10 mouse cellular contexts compared by ENCODE assay signal in the genomic region with DNA sequence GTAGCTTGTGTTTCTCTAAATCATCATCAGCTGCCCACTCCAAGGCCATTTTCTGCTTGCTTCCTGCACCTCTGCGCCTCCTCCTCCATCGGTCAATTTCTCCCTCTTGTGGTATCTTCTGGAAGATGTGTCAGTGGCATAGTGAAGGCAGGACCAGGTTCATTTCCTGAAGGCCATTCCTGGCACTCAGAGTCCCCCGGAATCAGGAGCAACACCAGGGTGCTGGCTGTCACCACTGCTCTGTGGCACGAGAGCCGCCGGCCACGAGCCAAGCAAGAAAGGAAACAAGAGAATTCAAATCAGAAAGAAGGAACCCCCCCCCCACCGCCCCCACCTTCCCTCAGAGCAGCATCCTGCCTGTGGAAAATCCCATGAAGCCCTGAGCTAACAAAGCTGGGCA. TPM values are rescaled to one million over a fixed set of nuclear protein-coding genes. Genes with fewer than 3 reads are reported as not detected.
DNase-seq lines count a peak whose midpoint lies in the region; ATAC-seq and TF ChIP-seq lines count a peak whose summit lies in the region.
"Had no signal": no experiment of that assay in that cellular context is flagged by ENCODE, and none has a peak within 500 bp of the region (broad histone marks: within the 10 kb centered on the region; RNA-seq: fewer than 3 reads in every experiment).

No protein-coding gene starts in this region.

- no peak for ATAC-seq in lung, postnatal 0 days
- ATAC-seq in heart, embryonic 15.5 days (replicated peaks; ENCODE audit: insufficient number of reproducible peaks, insufficient read depth, low FRiP score, low read depth), result no peak
- ATAC-seq: forebrain, embryonic 13.5 days had no signal

- WGBS in lung, postnatal 0 days, result 54% methylated on average over 8 of the region's 8 CpGs
- 44% methylated on average over 8 of the region's 8 CpGs for WGBS in lung, adult 2 months
- 48% methylated on average over 8 of the region's 8 CpGs for WGBS in heart, embryonic 15.5 days

- peaks cover 4% of the 10 kb centered on the region; the same call in 1 of the 2 replicates for H3K4me1 ChIP-seq in lung, postnatal 0 days (ENCODE audit: insufficient read depth, low read depth, low read length)
- no peaks in the 10 kb centered on the region for H3K4me1 ChIP-seq in lung, adult 2 months (ENCODE audit: control insufficient read depth, insufficient read depth, low read length)
- H3K4me1 ChIP-seq in heart, embryonic 15.5 days (replicated peaks), result peaks cover 30% of the 10 kb centered on the region

- TF ChIP-seq CTCF in lung, postnatal 0 days (IDR thresholded peaks at IDR 0.05), result peak; percentile 40
- no peak for TF ChIP-seq CTCF in lung, adult 2 months (IDR thresholded peaks at IDR 0.05; ENCODE audit: insufficient read depth, low read length)

- H3K36me3 ChIP-seq in lung, postnatal 0 days (ENCODE audit: insufficient read depth, low read length), result no peaks in the 10 kb centered on the region
- no peaks in the 10 kb centered on the region for H3K36me3 ChIP-seq in heart, embryonic 15.5 days
- H3K36me3 ChIP-seq: lung, embryonic 15.5 days had no signal

- H3K4me2 ChIP-seq in lung, postnatal 0 days (replicated peaks; ENCODE audit: low read depth, low read length), result no peak overlapping the region
- H3K4me2 ChIP-seq in heart, embryonic 15.5 days, result no peak overlapping the region
- H3K4me2 ChIP-seq: forebrain, embryonic 13.5 days; lung, embryonic 15.5 days had no signal

- H3K4me3 ChIP-seq in lung, postnatal 0 days (ENCODE audit: low read depth, low read length), result no peak overlapping the region
- H3K4me3 ChIP-seq in lung, adult 2 months (replicated peaks; ENCODE audit: extremely low read depth, low read depth, low read length), result no peak overlapping the region
- no peak overlapping the region for H3K4me3 ChIP-seq in heart, embryonic 15.5 days
- H3K4me3 ChIP-seq: forebrain, embryonic 13.5 days; lung, embryonic 15.5 days had no signal

- no peak overlapping the region for H3K9ac ChIP-seq in lung, postnatal 0 days (replicated peaks; ENCODE audit: low read depth)
- H3K9ac ChIP-seq in heart, embryonic 15.5 days, result no peak overlapping the region
- H3K9ac ChIP-seq: forebrain, embryonic 13.5 days; lung, embryonic 15.5 days had no signal

- no peak for TF ChIP-seq POLR2A in lung, adult 2 months (IDR thresholded peaks at IDR 0.05; ENCODE audit: borderline replicate concordance, extremely low read depth, low read depth, low read length)

- no peak overlapping the region for H3K27ac ChIP-seq in lung, postnatal 0 days (ENCODE audit: low read length)
- peak overlapping the region; percentile 70 for H3K27ac ChIP-seq in heart, embryonic 15.5 days
- H3K27ac ChIP-seq: lung, embryonic 15.5 days had no signal

- no peaks in the 10 kb centered on the region for H3K9me3 ChIP-seq in lung, postnatal 0 days (ENCODE audit: low read length)
- no peaks in the 10 kb centered on the region for H3K9me3 ChIP-seq in heart, embryonic 15.5 days (replicated peaks)
- H3K9me3 ChIP-seq: forebrain, embryonic 13.5 days; lung, embryonic 15.5 days had no signal

- peak; percentile 61 to 73 for DNase-seq in cerebellum, postnatal 10 days
- no peak for DNase-seq in cerebellum, adult 11-12 months
- no peak for DNase-seq in lung, postnatal 0 days (ENCODE audit: low spot score)
- DNase-seq in lung, adult 2 months, result no peak
- peak; percentile 41 to 59 for DNase-seq in kidney, postnatal 4 days
- no peak for DNase-seq in natural killer cell, adult 2 months (ENCODE audit: low spot score in 2 of 2)
- no peak for DNase-seq in neural tube, embryonic 10.5 days (ENCODE audit: extremely low spot score, low spot score)

- no peak for TF ChIP-seq EP300 in lung, postnatal 0 days (IDR thresholded peaks at IDR 0.05)

- no peaks in the 10 kb centered on the region for H3K27me3 ChIP-seq in lung, postnatal 0 days (replicated peaks; ENCODE audit: insufficient read depth, low read length)
- no peaks in the 10 kb centered on the region for H3K27me3 ChIP-seq in heart, embryonic 15.5 days
- H3K27me3 ChIP-seq: forebrain, embryonic 13.5 days; lung, embryonic 15.5 days had no signal

RNA-seq across cellular contexts. Expression of a gene that starts 1.7 kb away (rescaled TPM):
- polyA plus RNA-seq in lung, postnatal 0 days (2015; fragmentation: Nextera tagmentation; extraction: Ambion mirVana), result 0.08 and 0.10 TPM in 2 replicates
- polyA plus RNA-seq in lung, adult 2 months (2012; rRNA removed), result 0.03 and 0.18 TPM in 2 replicates
- 0.06 and 0.15 TPM in 2 replicates for polyA plus RNA-seq in heart, embryonic 15.5 days (2015; fragmentation: Nextera tagmentation; extraction: Ambion mirVana)

Comparison
In these comparisons a context has a peak if more than half of its experiments do, and no peak if none do; other contexts are left out.
1. DNase-seq: peak in cerebellum, postnatal 10 days (2 of 2) and kidney, postnatal 4 days (2 of 2); none in cerebellum, adult 11-12 months (single experiment), lung, postnatal 0 days (single experiment), lung, adult 2 months (single experiment), natural killer cell, adult 2 months (0 of 2) and neural tube, embryonic 10.5 days (single experiment).